Mouse (Mus musculus): ENCODE results near the gene Vegfa. TPM values are rescaled to one million over a fixed set of nuclear protein-coding genes. Genes with fewer than 3 reads are reported as not detected.
"Not testable (repeated sequence)": the region's sequence is repeated elsewhere in the genome, so short reads cannot be mapped to it uniquely, and the experiment has no call there.

Vegfa gene
- polyA plus RNA-seq, 1 experiment, result 177 TPM

DNA sequence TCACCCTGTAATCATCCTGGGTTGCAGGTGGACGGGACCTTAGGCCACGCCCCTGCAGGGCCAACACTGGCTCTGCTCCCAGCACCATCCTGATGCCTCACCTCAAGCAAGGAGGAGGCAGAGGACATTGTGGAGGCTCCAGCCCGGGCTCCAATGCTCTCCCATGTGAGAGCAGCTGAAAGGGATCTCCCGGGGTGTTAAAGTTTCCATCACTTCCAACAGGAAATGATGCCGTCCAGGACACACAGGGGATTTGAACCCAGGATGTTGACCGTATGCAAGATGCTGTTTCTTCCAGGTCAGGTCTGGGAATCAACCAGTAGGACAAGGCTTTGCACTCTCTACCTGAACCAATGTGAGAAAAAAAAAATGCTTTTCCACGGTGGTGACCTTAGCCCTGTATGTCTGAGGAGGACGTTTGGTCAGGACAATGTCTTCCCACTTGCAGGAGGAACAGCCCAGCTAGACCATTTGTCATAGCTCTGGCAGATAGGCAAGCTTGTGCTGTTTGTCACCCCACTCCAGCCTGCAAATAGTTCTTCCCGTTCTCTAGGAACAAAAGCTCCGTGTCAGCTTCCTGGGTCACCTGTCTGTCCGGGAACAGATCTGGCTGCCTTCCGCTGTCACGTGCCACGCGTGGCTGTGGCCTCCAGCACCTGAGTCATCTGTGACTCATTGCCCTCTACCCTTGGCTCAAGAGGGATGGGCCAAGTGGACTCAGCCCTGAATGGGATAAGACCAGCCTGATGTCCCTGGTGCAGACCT, 28.3 kb downstream of the Vegfa start:
- H3K27ac ChIP-seq (ENCODE audit: insufficient read depth, low read depth, low read length), result peak overlapping the region; percentile 89
- H3K36me3 ChIP-seq (ENCODE audit: control insufficient read depth, insufficient read depth, low read length), result no peaks in the 10 kb centered on the region
- TF ChIP-seq POLR2A (IDR thresholded peaks at IDR 0.05; ENCODE audit: low read depth, low read length) (no peak; the same call in 1 of the 2 replicates), CTCF (IDR thresholded peaks at IDR 0.05; ENCODE audit: extremely low read depth, insufficient read length, insufficient replicate concordance, low read depth, low read length) (no peak)
- WGBS, result 30% methylated on average over 15 of the region's 15 CpGs
- H3K27me3 ChIP-seq (ENCODE audit: control insufficient read depth, insufficient read depth, low read length), result no peaks in the 10 kb centered on the region
- peaks cover 27% of the 10 kb centered on the region for H3K4me1 ChIP-seq (ENCODE audit: control insufficient read depth, insufficient read depth, insufficient read length, low read length)
- no peak overlapping the region for H3K4me3 ChIP-seq (ENCODE audit: low read depth, low read length)

- Histone ChIP-seq H3K27ac (ENCODE audit: insufficient read depth, low read depth, low read length) (peak overlapping the region; percentile 85), H3K4me1 (ENCODE audit: control insufficient read depth, insufficient read depth, insufficient read length, low read length) (peaks cover 45% of the 10 kb centered on the region), H3K27me3 (ENCODE audit: control insufficient read depth, insufficient read depth, low read length) (no peaks in the 10 kb centered on the region; the same call in 1 of the 2 replicates), H3K36me3 (ENCODE audit: control insufficient read depth, insufficient read depth, low read length) (no peaks in the 10 kb centered on the region), H3K4me3 (ENCODE audit: low read depth, low read length) (no peak overlapping the region)
- no peak for TF ChIP-seq POLR2A (IDR thresholded peaks at IDR 0.05; ENCODE audit: low read depth, low read length)
- 41% methylated on average over 9 of the region's 9 CpGs for WGBS
Observed at GRCm38 (mm10) chr17:45999366-45999940, 32.7 kb downstream of the Vegfa start.

- WGBS, result 22% methylated on average over 6 of the region's 6 CpGs
- H3K36me3 ChIP-seq (ENCODE audit: control insufficient read depth, insufficient read depth, low read length), result no peaks in the 10 kb centered on the region
- H3K4me3 ChIP-seq (ENCODE audit: low read depth, low read length), result no peak overlapping the region
- no peak; the same call in 1 of the 2 replicates for TF ChIP-seq CTCF (IDR thresholded peaks at IDR 0.05; ENCODE audit: extremely low read depth, insufficient read length, insufficient replicate concordance, low read depth, low read length)
- no peak for TF ChIP-seq POLR2A (IDR thresholded peaks at IDR 0.05; ENCODE audit: low read depth, low read length)
- H3K4me1 ChIP-seq (ENCODE audit: control insufficient read depth, insufficient read depth, insufficient read length, low read length), result peaks cover 40% of the 10 kb centered on the region
- peak overlapping the region; percentile 85 for H3K27ac ChIP-seq (ENCODE audit: insufficient read depth, low read depth, low read length)
- no peaks in the 10 kb centered on the region; the same call in 1 of the 2 replicates for H3K27me3 ChIP-seq (ENCODE audit: control insufficient read depth, insufficient read depth, low read length)
Observed at GRCm38 (mm10) chr17:45998363-45998762, 33.8 kb downstream of the Vegfa start.

DNA sequence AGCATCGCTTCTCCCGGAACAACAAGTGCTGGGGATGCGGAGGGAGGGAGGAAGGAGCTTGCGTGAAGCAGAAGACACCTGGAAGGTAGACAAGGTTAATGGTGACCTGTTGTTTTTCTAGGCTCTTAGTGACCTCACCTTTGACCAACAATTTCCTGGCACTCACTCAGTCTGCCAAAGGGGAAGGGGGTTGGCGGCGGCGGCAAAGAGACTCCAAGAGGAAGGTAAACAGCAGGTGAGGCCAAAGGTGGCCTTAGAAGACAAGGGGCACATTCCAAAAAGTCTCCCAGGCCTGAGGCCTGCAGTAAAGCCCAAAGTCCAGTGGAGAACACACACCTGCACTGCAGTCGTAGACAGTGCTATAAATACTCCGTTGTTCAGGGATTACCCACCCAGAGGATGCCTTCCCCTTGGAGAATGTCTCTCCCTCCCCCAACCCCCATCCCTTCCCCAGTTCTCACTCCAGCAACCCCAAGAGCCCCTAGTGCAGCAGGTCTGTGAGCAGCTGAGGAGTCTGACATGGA, 35.2 kb downstream of the Vegfa start:
- Histone ChIP-seq H3K36me3 (ENCODE audit: control insufficient read depth, insufficient read depth, low read length) (no peaks in the 10 kb centered on the region), H3K4me3 (ENCODE audit: low read depth, low read length) (no peak overlapping the region), H3K27me3 (ENCODE audit: control insufficient read depth, insufficient read depth, low read length) (no peaks in the 10 kb centered on the region; the same call in 1 of the 2 replicates), H3K27ac (ENCODE audit: insufficient read depth, low read depth, low read length) (peak overlapping the region; percentile 81), H3K4me1 (ENCODE audit: control insufficient read depth, insufficient read depth, insufficient read length, low read length) (peaks cover 37% of the 10 kb centered on the region)
- WGBS, result 26% methylated on average over 9 of the region's 9 CpGs
- no peak for TF ChIP-seq CTCF (IDR thresholded peaks at IDR 0.05; ENCODE audit: extremely low read depth, insufficient read length, insufficient replicate concordance, low read depth, low read length)
- no peak for TF ChIP-seq POLR2A (IDR thresholded peaks at IDR 0.05; ENCODE audit: low read depth, low read length)

- no peak for TF ChIP-seq CTCF (IDR thresholded peaks at IDR 0.05; ENCODE audit: extremely low read depth, insufficient read length, insufficient replicate concordance, low read depth, low read length)
- no peaks in the 10 kb centered on the region; the same call in 1 of the 2 replicates for H3K27me3 ChIP-seq (ENCODE audit: control insufficient read depth, insufficient read depth, low read length)
- WGBS, result 17% methylated on average over 11 of the region's 11 CpGs
- peaks cover 32% of the 10 kb centered on the region for H3K4me1 ChIP-seq (ENCODE audit: control insufficient read depth, insufficient read depth, insufficient read length, low read length)
- H3K4me3 ChIP-seq (ENCODE audit: low read depth, low read length), result peak overlapping the region; percentile 32
- no peaks in the 10 kb centered on the region for H3K36me3 ChIP-seq (ENCODE audit: control insufficient read depth, insufficient read depth, low read length)
- H3K27ac ChIP-seq (ENCODE audit: insufficient read depth, low read depth, low read length), result peak overlapping the region; percentile 64; the same call in 1 of the 2 replicates
Observed at GRCm38 (mm10) chr17:45994281-45994817, 37.8 kb downstream of the Vegfa start.

DNA sequence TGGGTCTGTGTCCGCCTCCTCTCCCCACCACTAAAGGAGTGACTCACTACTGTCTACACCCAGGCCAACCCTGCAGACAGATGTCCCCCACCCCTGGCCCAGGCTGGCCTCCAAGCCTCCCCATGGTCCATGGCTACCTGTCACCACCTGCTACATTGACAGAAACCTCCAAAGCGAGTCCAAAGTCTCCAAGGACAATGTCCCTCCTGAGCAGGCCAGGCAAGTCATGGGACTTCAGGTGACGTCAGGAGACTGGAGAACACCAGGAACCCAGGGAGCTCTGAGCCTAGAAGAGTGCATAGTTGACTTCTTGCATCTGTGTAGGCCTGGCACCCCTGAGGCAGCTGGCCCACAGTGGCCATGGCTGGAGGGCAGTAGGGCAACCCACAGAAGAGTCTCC, 45.3 kb downstream of the Vegfa start:
- no peak for TF ChIP-seq POLR2A (IDR thresholded peaks at IDR 0.05; ENCODE audit: low read depth, low read length)
- TF ChIP-seq CTCF (IDR thresholded peaks at IDR 0.05; ENCODE audit: extremely low read depth, insufficient read length, insufficient replicate concordance, low read depth, low read length), result no peak
- Histone ChIP-seq H3K4me1 (ENCODE audit: control insufficient read depth, insufficient read depth, insufficient read length, low read length) (peaks cover 18% of the 10 kb centered on the region; the same call in 1 of the 2 replicates), H3K27me3 (ENCODE audit: control insufficient read depth, insufficient read depth, low read length) (no peaks in the 10 kb centered on the region), H3K4me3 (ENCODE audit: low read depth, low read length) (no peak overlapping the region), H3K36me3 (ENCODE audit: control insufficient read depth, insufficient read depth, low read length) (no peaks in the 10 kb centered on the region), H3K27ac (ENCODE audit: insufficient read depth, low read depth, low read length) (peak overlapping the region; percentile 72)
- 71% methylated on average over 3 of the region's 3 CpGs for WGBS

GRCm38 (mm10) chr17:45986374-45986773, 45.8 kb downstream of the Vegfa start:
- WGBS, result 87% methylated on average over 6 of the region's 6 CpGs
- Histone ChIP-seq H3K27ac (ENCODE audit: insufficient read depth, low read depth, low read length) (peak overlapping the region; percentile 45; the same call in 1 of the 2 replicates), H3K27me3 (ENCODE audit: control insufficient read depth, insufficient read depth, low read length) (no peaks in the 10 kb centered on the region), H3K4me3 (ENCODE audit: low read depth, low read length) (no peak overlapping the region), H3K36me3 (ENCODE audit: control insufficient read depth, insufficient read depth, low read length) (no peaks in the 10 kb centered on the region), H3K4me1 (ENCODE audit: control insufficient read depth, insufficient read depth, insufficient read length, low read length) (peaks cover 18% of the 10 kb centered on the region; the same call in 1 of the 2 replicates)
- TF ChIP-seq CTCF (IDR thresholded peaks at IDR 0.05; ENCODE audit: extremely low read depth, insufficient read length, insufficient replicate concordance, low read depth, low read length) (no peak), POLR2A (IDR thresholded peaks at IDR 0.05; ENCODE audit: low read depth, low read length) (no peak)

DNA sequence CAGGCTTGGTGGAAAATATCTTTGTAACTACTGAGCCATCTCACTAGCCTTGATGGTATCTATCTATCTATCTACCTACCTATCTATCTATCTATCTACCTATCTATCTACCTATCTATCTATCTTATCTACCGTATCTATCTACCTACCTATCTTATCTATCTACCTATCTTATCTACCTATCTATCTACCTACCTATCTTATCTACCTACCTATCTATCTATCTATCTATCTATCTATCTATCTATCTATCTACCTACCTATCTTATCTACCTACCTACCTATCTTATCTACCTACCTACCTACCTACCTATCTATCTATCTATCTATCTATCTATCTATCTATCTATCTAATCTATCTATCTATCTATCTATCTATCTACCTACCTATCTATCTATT, 49.0 kb downstream of the Vegfa start:
- not testable (repeated sequence) for H3K36me3 ChIP-seq (ENCODE audit: control insufficient read depth, insufficient read depth, low read length); H3K27ac ChIP-seq (ENCODE audit: insufficient read depth, low read depth, low read length); H3K4me3 ChIP-seq (ENCODE audit: low read depth, low read length); H3K27me3 ChIP-seq (ENCODE audit: control insufficient read depth, insufficient read depth, low read length)
- H3K4me1 ChIP-seq (ENCODE audit: control insufficient read depth, insufficient read depth, insufficient read length, low read length), result peaks cover 18% of the 10 kb centered on the region; the same call in 1 of the 2 replicates
- WGBS, result 72% methylated on average over 1 of the region's 1 CpGs

Data from small intestine, adult 2 months (tissue).